Mouse (Mus musculus) midbrain, embryonic 11.5 days (tissue): ENCODE data around the gene Oaz1. TPM values are rescaled to one million over a fixed set of nuclear protein-coding genes. Genes with fewer than 3 reads are reported as not detected.
"Not testable (repeated sequence)": the region's sequence is repeated elsewhere in the genome, so short reads cannot be mapped to it uniquely, and the experiment has no call there.

Source experiments
- ATAC-seq: fragments of 200-750 bp; cut with Nextera tagmentation; 2 replicates; pipeline ENCODE4 v1.8.0; 2017; ENCODE audit warnings: moderate TSS enrichment, moderate library complexity; ENCODE audit not compliant: low FRiP score
- DNase-seq: peaks from one replicate; pipeline ENCODE4 v3.0.0; 2015; ENCODE audit warnings: low spot score; ENCODE audit errors: missing footprints
- H3K27ac ChIP-seq: fragments of 300-500 bp; sonication (generic); 2 replicates; pipeline ENCODE4 v1.5.1; 2014; ENCODE audit warnings: low read depth, low read length
- H3K27me3 ChIP-seq: fragments of 300-500 bp; sonication (generic); 2 replicates; pipeline ENCODE4 v1.6.1; 2014; ENCODE audit warnings: mild to moderate bottlenecking, low read length, moderate library complexity, mixed read lengths; ENCODE audit not compliant: control insufficient read depth, insufficient read depth
- H3K36me3 ChIP-seq: fragments of 300-500 bp; sonication (generic); 2 replicates; pipeline ENCODE4 v1.6.1; 2014; ENCODE audit warnings: mild to moderate bottlenecking, low read length, moderate library complexity, mixed read lengths; ENCODE audit not compliant: control insufficient read depth, insufficient read depth
- H3K4me1 ChIP-seq: fragments of 300-500 bp; sonication (generic); 2 replicates; pipeline ENCODE4 v1.6.1; 2014; ENCODE audit warnings: low read length; ENCODE audit not compliant: control insufficient read depth, insufficient read depth
- H3K4me2 ChIP-seq: fragments of 300-500 bp; sonication (generic); 2 replicates; pipeline ENCODE4 v1.6.1; 2014; ENCODE audit warnings: mild to moderate bottlenecking, moderate library complexity
- H3K4me3 ChIP-seq: fragments of 300-500 bp; sonication (generic); 2 replicates; pipeline ENCODE4 v1.5.1; 2014; ENCODE audit warnings: low read depth, low read length
- H3K9ac ChIP-seq: fragments of 300-500 bp; sonication (generic); 2 replicates; pipeline ENCODE4 v1.6.1; 2014; ENCODE audit warnings: low read length
- H3K9me3 ChIP-seq: fragments of 300-500 bp; sonication (generic); 2 replicates; pipeline ENCODE4 v1.6.1; 2016; ENCODE audit warnings: low read length; ENCODE audit not compliant: control insufficient read depth
- WGBS: fragments of 180-500 bp; shearing (Covaris S2); extraction: QIAGEN DNeasy Blood & Tissue Kit; methylation state at CpG from one replicate; pipeline ENCODE4 v1.1.7; 2014; 5-methylcytosine and 5-hydroxymethylcytosine counted together
- polyA plus RNA-seq: library from polyadenylated mRNA; unstranded; fragments of >200 nt; fragmentation: Nextera tagmentation; extraction: Ambion mirVana; gene quantifications from 2 replicates; pipeline ENCODE4 v1.2.1, GENCODE M21; 2014

Oaz1 gene
- polyA plus RNA-seq, 1 experiment from 2014 or later, result 1,824 TPM

DNA sequence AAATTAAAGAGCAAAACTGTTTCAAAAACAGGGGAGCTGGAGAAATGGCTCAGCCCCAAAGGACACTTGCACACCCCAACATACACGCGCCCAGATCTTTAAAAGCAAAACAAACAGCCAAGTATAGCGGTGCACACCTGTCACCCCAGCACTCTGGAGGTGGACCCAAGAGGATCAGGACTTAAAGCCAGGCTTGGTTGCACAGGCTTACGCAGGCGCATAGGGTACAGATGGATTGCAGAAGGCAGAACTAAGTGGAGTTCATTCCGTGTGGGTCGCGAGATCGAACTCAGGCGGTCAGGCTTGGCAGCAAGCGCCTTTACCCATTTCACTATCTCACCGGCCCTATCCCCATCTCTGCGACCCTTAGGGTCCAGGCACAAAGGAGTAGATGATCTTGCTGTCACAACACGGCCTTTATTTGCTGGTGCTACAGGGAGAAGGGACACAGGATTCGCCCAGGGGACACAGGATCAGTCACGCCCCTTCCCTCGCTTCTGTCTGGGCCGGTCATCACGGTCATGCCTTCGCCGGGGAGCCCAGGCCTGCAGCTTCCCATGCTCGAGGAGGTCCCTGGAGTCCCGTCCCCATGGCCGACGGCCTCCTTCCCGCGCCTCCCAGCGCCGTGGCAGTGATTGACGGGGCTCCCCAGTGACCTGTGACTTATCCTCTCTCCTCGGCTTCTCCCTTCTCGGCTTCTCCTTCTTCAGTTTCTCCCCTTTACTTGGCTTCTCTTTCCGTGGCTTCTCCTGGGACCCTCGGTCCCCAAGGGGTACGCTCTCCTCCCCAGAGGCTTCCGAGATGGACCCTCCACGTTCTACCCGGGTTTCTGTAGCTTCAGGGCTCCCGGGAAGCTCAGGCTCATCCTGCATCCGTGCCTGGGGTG is 18.1 kb upstream of the Oaz1 start:
- Histone ChIP-seq H3K9me3 (no peaks in the 10 kb centered on the region), H3K36me3 (peaks cover 13% of the 10 kb centered on the region), H3K4me3 (peak overlapping the region; percentile 6; the same call in 1 of the 2 replicates), H3K27ac (no peak overlapping the region), H3K4me2 (peak overlapping the region; percentile 29; the same call in 1 of the 2 replicates), H3K27me3 (peaks cover 30% of the 10 kb centered on the region), H3K9ac (peak overlapping the region; percentile 24; the same call in 1 of the 2 replicates), H3K4me1 (peaks cover 25% of the 10 kb centered on the region)
- DNase-seq, result peak; percentile 91
- ATAC-seq, result no peak
- WGBS, result 20% methylated on average over 40 of the region's 40 CpGs

DNA sequence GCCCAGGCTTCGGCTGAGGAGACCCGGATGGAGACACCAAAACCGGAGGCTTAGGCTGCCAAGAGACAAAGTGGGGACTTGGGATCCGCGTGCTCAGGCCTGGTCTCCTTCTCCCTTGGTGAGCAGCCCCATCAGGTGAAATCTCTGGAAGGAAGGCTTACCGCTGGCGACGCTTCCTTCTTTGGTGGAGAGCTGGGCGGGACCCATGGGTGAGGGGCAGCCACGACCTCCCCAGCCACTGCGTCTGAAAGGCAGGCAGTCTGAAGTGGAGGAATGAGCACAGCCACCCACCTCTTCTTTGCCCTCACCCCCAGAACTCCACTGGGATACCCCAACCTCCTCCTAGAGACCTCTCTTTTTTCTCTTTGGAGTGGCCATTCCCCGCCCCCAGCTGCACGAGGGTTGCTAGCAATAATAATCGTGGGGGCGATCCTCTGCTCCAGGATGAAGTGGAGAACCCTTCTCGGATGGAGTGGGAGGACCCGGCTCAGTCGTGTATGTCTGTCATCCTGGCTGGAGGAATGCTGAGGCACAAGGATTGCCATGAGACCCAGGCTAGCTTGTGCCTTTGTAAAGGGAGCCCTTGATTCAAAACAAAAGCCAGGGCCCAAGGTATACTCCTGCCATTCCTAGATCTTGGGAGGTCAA is 17.3 kb upstream of the Oaz1 start:
- WGBS, result 9% methylated on average over 18 of the region's 18 CpGs
- ATAC-seq (no peak), DNase-seq (peak; percentile 90)
- Histone ChIP-seq H3K36me3 (peaks cover 6% of the 10 kb centered on the region), H3K9ac (peak overlapping the region; percentile 24; the same call in 1 of the 2 replicates), H3K4me2 (peak overlapping the region; percentile 29; the same call in 1 of the 2 replicates), H3K27ac (no peak overlapping the region), H3K4me3 (peak overlapping the region; percentile 6; the same call in 1 of the 2 replicates), H3K27me3 (peaks cover 30% of the 10 kb centered on the region), H3K9me3 (no peaks in the 10 kb centered on the region), H3K4me1 (peaks cover 25% of the 10 kb centered on the region)

DNA sequence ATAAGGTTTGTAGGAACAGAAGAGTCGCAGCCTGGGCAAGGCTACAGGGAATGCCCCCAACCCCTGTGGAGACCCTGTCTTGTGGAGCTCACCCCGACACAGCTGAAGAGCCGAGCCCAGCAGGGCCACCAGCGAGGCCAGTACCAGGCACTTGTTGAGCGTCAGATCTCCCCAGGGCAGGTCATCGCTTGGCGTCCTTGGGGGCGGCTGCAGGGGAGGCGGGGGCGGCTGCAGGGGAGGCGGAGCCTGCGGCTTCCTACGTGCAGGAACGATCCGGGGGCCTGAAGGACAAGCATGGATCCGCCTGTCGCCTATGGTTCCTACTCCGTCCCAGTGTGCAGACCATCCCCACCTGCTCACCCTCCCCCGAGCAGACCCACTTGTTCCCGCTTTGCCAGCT is 16.4 kb upstream of the Oaz1 start:
- H3K27me3 ChIP-seq, result peaks cover 30% of the 10 kb centered on the region
- H3K4me3 ChIP-seq, result no peak overlapping the region
- ATAC-seq (no peak), DNase-seq (no peak)
- H3K9me3 ChIP-seq, result no peaks in the 10 kb centered on the region
- H3K27ac ChIP-seq, result no peak overlapping the region
- no peaks in the 10 kb centered on the region for H3K36me3 ChIP-seq
- H3K9ac ChIP-seq, result no peak overlapping the region
- H3K4me2 ChIP-seq, result no peak overlapping the region
- WGBS, result 8% methylated on average over 20 of the region's 20 CpGs
- peaks cover 25% of the 10 kb centered on the region for H3K4me1 ChIP-seq

DNA sequence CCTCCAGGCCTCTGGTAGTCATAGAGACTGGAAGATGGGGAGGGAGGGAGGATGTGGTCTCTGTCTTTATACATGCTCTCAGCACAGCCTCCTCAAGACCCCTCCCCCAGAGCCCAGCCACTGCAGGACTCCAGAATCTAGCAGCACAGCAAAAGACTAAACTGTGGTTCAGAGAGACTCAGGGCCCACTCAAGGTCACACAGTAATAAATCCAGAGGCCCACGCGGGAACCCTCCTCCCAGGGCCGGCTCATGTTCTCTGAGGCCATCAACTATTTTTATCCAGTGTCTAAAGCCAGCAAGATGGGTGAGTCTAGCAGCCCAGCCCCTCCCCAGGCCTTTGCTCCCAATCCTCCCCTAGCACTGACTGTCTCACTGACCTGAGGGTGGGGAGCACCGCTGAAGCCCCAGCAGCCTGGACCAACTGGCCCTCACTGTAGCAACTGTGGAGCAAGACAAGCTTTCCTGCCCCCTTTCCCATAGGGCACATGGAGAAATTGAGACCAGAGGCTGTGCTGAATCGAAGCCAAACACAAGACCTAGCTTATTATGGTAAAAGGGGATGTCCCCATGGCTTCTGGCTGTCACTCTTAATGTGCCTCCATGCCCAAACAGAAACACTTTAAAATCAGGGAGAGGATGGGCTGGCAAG is 13.9 kb upstream of the Oaz1 start:
- Histone ChIP-seq H3K4me1 (peaks cover 15% of the 10 kb centered on the region), H3K27me3 (peaks cover 23% of the 10 kb centered on the region), H3K9me3 (no peaks in the 10 kb centered on the region), H3K36me3 (no peaks in the 10 kb centered on the region), H3K4me3 (no peak overlapping the region), H3K9ac (no peak overlapping the region), H3K4me2 (no peak overlapping the region), H3K27ac (no peak overlapping the region)
- DNase-seq, result no peak
- ATAC-seq, result no peak
- WGBS, result 69% methylated on average over 5 of the region's 5 CpGs

DNA sequence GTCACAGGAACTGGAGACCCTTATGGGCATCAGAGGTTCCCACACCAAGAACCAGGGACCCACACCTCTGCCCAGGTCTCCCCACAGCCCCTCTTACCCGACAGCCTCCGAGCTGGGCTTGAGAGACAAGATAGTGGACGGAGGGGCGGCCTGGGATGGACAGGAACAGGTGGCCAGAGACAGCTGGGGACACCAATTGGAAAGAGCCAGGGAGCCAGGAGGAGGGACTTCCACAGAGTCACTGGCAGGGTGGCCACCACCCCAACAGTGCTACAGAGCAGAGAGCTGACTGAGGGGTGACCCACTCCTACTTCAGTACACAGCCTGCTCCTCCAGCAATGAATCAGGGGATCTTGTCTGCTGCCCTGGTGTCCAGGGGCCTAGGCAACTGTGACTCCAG is 13.1 kb upstream of the Oaz1 start, which contains the start of gene Jsrp1:
Gene Jsrp1, minus strand, starts transcription at position 133 of the 400 bp plus-strand sequence.
- H3K4me1 ChIP-seq, result peaks cover 7% of the 10 kb centered on the region
- H3K9ac ChIP-seq, result no peak within 1 kb of the TSS
- no peak within 1 kb of the TSS for H3K27ac ChIP-seq
- ATAC-seq, result no peak
- no peaks in the 10 kb centered on the region for H3K36me3 ChIP-seq
- H3K4me2 ChIP-seq, result no peak within 1 kb of the TSS
- DNase-seq, result no peak
- 79% methylated on average over 4 of the region's 4 CpGs for WGBS
- H3K4me3 ChIP-seq, result no peak within 1 kb of the TSS
- no peaks in the 10 kb centered on the region for H3K9me3 ChIP-seq
- peaks cover 16% of the 10 kb centered on the region for H3K27me3 ChIP-seq

DNA sequence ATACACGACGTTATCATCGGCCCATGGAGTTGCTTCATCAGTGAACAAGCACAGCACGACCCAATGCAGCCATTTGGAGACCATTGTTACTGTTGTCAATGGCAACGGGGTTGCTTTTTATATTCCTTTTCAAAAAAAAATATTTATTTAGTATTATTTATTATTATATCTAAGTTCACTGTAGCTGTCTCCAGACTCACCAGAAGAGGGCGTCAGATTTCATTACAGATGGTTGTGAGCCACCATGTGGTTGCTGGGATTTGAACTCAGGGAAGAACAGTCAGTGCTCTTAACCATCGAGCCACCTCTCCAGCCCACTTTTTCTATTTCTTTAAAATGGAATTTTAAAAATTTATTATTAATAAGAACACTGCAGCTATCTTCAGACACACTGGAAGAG is 11.7 kb upstream of the Oaz1 start:
- Histone ChIP-seq H3K27ac (no peak overlapping the region), H3K9ac (no peak overlapping the region), H3K4me1 (no peaks in the 10 kb centered on the region), H3K4me3 (no peak overlapping the region), H3K4me2 (no peak overlapping the region), H3K36me3 (no peaks in the 10 kb centered on the region), H3K27me3 (peaks cover 5% of the 10 kb centered on the region; the same call in 1 of the 2 replicates), H3K9me3 (no peaks in the 10 kb centered on the region)
- no peak for ATAC-seq
- DNase-seq, result no peak
- WGBS, result 73% methylated on average over 7 of the region's 7 CpGs

DNA sequence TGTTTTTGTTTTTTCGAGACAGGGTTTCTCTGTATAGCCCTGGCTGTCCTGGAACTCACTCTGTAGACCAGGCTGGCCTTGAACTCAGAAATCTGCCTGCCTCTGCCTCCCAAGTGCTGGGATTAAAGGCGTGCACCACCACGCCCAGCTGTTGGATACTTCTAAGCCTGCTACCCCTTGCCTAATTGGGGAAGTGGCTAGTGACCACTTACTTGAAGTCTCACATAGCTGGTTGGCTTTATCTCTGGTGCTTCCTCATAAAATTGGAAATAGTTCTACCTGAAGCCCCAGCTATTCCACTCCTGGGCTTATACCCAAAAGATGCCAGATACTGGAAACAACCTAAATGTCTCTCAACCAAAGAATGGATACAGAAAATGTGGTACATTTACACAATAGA is 10.2 kb upstream of the Oaz1 start:
- H3K9ac ChIP-seq, H3K4me2 ChIP-seq, H3K4me1 ChIP-seq, H3K4me3 ChIP-seq, H3K9me3 ChIP-seq, H3K27ac ChIP-seq, H3K36me3 ChIP-seq, H3K27me3 ChIP-seq, ATAC-seq, DNase-seq: not testable (repeated sequence)
- WGBS, result 78% methylated on average over 3 of the region's 3 CpGs

DNA sequence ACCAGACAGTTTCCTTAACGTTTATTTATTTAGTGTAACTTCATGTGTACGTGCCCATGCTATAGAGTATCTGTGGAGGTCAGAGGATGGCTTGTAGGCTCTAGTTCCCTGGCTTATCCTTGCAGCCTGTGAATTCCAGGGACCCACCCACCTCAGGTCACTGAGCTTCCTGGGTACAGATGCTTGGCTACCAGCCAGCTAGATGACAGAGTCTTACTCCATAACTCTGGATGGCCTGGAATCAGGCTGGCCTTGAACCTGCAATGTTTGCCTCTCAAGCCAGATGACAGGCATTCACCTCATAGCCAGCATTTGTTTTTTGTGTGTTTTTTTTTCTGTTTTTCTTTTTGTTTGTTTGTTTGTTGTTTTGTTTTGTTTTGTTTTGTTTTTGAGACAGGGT is 9.3 kb upstream of the Oaz1 start:
- Histone ChIP-seq H3K4me2 (no peak overlapping the region), H3K9ac (no peak overlapping the region), H3K27me3 (no peaks in the 10 kb centered on the region), H3K9me3 (no peaks in the 10 kb centered on the region), H3K27ac (no peak overlapping the region), H3K4me1 (no peaks in the 10 kb centered on the region), H3K4me3 (no peak overlapping the region), H3K36me3 (no peaks in the 10 kb centered on the region)
- ATAC-seq, result no peak
- 70% methylated on average over 2 of the region's 2 CpGs for WGBS
- DNase-seq, result no peak
